Mouse (Mus musculus) thymus, postnatal 36 days (tissue): ENCODE measurements around the gene Zfyve28.
A peak's percentile ranks its signal among the peaks of the same experiment; 100 is the strongest.

Experiments used
- DNase-seq, 2 experiments: peaks; one replicate each; pipeline ENCODE4 v3.0.0; 2022; ENCODE audit warnings: mixed read lengths in 2 of 2

The Zfyve28 gene

DNA sequence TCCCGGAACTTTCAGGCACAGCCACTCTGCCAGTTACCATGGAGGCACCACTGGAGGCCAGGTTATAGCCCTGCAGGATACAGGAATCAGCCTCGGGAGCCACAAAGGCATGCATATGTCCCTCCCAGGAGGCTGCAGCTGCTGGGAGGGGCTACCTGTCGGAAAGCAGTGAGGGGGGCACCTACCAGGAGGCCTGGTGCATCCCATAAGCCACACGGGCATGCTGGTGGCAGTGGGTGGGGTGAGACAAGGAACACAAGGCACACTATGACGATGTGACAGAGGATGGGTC, 112.9 kb downstream of the Zfyve28 start:
- peak in 1 of 2 experiments; percentile 1 for DNase-seq

DNA sequence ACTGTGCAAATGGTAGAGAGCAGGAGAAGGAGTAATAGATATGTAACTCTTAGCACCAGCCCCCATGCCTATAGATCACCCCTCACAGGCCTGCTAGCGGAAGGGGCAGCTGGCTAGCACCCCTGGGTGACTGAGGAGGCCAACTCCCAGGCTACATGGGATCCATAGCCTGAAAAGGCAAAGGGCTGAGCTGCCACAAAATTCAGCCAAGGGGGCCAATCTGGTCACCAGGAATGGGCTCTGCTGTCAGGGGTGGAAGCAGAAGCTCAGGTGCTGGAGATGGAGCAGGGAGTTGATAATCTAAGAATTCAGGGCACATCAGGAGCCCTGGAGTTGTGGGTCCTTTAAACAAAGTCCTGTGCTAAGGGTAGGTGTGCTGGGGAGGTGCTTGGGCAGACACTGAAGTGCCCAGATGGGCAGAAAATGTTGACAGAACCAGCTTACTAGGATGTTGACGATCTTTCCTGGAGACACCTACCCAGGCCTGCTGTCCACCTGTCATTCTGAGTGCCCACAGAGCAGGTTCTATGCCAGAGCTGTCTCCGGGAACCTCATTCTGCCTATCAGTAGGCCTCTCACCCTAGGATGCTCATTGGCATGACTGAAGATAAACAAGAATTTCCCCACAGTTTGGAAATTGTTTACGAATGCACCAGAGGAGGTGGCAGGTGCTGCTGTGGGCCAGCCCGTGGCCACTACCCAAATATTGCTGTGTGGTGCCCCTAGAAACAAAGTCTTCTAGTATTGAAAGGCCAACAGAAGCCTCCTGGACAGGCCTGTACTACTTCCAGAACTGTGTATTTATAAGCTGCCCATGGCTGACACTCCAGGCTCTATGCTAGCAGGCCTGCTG, 113.5 kb downstream of the Zfyve28 start:
- DNase-seq = no peak

DNA sequence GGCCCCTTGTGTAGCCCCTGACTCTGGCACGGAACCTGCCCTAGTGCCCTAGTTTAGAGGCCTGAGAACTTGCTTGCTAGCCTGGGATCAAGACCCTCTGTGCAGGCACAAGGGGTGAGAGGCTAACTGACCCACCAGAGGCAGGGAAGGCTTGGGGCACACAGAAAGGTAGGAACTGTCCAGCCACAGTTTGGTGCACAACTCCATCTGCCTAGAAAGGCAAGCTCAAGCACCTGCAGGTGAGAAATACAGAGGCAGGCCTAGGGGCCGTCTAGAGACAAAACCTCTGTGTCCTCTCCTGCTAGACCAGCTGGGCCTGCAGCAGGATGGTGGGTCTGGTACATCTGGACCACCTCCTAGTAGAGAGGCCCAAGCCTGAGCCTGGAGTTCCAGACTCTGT, 114.2 kb downstream of the Zfyve28 start:
- no peak for DNase-seq

DNA sequence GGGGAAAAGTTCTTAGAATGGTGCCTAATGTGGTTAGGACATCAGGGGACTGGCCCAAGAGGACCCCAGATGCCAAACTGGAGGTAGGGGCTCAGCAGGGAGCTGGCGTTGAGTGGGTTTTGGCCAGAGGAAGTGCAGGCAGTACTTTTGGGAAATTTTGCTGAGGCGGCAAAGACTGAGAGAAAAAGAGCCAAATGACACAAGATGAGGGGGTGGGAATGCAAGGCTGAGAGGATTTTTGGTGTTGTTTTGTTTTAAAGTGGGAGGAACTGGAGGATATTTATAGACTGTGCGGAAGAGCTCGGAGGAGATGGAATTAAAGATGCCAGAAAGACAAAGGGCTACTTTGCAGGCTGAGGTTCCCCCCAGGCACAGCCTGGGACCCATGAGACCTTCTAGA, 117.5 kb downstream of the Zfyve28 start:
- no peak for DNase-seq

DNA sequence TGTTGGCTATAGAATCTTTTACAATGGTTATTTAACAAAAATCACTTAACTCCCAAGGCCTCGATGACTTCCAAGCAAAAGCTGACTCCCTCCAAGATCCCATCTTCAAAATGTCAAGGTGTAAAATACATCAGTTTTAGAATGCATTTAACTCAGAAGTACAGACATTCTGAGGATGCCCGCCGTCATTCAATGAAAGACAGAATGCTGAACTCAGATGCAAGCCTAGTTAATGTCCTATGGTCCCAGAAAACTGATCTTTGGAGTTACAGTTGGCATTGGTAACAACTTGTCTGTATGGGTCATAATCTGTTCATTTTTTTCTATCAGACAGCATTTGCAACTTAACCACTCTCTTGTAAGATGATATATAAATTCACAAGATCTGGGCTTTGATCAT, 118.3 kb downstream of the Zfyve28 start:
- DNase-seq = no peak

DNA sequence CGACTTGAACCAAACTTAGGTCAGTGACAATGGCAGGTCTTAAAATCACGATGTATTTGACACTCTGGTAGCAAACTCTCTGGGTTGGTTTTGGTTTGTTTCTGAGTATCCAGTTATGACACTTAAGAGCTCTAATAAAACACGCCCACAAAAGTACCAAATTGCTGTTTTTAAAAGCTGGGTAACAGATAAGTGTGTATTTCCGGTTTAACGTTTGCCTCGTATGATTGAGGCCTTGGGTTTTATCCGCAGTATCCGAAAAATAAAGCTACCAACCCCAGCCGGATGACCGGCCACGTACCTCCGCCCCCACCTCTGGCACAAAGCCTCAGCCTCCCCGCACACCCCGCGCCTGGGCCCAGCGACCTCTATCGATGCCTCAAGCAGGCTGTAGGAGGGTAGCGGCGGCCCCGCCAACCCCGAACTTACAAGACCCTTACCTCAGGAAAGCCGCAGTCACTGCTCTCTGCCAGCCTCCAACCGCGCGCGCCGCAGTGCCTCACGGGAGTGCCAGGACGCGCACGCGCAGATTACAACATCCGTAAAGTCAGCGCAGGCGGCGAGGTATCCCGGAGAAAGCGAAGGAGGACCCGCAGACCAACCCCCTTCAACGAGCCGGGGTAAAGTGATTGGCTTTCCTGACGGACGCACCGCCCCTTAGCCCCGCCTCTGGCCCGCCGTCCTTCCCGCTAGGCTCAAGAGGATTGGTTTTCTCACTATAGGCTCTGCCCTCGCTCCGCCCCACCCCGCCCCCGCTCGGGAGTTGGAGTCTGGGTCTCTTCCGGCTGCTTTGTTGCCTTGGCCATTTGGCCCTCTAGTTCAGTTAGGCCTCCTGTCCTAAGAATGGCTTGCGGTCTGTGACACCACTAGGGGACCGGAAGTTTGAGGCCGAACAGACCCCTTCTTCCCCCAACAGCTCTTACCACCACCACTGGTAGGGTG, 119.0 kb downstream of the Zfyve28 start, which contains the start of the genes Poln and Haus3:
Gene Poln (minus strand): TSS at position 499 of the 942 bp plus-strand sequence.
Gene Haus3 (minus strand): TSS at position 578 of the 942 bp plus-strand sequence.
- peak; percentile 97 to 99 for DNase-seq

DNA sequence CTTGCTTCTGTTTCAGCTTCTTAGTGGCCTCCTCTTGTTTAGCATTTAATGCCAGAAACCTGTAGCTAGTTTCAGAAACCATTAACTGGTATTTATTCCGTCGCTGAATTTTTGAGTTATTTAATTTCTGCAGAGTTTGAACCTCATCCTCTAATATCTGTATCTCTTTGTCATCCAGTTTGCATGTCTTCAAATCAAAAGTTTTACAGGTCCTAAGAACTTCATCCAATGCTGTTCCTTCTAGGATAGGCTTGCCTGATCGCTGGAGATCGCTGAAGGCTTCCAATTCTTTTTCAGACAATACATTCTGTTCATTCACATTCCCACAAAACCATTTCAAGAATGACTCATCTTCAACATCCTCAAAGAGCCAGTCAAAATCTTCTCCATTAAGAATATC, 120.4 kb downstream of the Zfyve28 start:
- DNase-seq = no peak

DNA sequence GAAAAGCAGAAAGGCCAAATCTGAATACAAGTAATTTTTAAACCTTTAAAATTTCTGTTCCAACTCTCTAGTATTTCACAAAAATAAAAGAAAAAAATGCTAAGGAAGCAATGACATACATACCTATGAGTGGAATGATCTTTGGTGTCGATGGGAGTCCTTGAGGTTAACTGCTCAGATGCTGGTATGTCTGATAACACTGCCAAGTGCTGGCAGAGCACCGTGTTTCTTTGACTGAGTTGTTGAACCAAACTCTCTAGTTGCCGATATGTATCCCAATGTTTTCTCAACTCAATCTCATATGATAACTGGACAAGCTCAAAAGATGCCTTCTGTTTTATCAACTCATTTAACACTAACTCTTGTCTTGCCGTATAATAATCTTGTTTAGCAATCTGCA, 122.5 kb downstream of the Zfyve28 start:
- DNase-seq = no peak

DNA sequence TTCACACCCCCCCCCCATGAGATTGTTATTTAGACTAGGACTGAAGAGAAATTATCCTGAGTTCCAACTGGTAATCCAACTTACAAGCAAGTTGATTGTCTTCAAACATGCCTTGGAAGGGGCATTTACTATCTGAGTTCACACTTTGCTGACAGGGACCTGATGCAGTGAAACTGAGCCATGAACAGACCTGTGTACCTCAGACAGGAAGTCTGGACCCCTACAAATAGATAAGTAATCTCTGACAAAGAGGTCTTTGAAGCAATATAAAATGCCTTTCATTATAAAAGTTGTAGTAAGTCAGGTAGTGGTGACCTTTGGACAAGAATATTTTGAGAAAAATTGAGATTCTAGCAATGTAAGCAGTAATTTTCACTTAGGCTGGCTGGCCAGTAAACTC, 139.8 kb downstream of the Zfyve28 start:
- DNase-seq = no peak

DNA sequence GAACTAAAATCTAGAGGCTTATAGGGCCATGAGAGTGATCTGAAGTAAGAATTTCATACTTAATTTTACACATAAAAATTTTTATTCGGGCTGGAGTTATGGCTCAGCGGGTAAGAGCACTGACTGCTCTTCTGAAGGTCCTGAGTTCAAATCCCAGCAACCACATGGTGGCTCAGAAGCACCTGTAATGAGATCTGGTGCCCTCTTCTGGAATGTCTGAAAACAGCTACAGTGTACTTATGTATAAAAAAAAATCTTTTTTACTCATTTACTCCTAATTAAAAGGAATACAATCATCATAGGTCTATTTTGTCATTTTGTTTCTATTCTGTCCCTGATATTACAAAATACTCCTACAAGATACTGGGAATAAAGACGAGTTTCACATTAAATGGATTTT, 140.7 kb downstream of the Zfyve28 start:
- DNase-seq = no peak
